Mouse (Mus musculus) lung, postnatal 0 days (tissue): Measurements from ENCODE around the gene Rasl10a.

Experiments used
- CTCF ChIP-seq: IDR thresholded peaks from 2 replicates; pipeline ENCODE4 v1.5.1; 2016; ENCODE audit warnings: antibody characterized with exemption, mild to moderate bottlenecking
- EP300 ChIP-seq: IDR thresholded peaks from 2 replicates; pipeline ENCODE4 v1.6.1; 2016; ENCODE audit warnings: antibody characterized with exemption, mild to moderate bottlenecking, control low read depth

- no peak for TF ChIP-seq CTCF
- no peak for TF ChIP-seq EP300
Measured at GRCm38 (mm10) chr11:5058783-5059182, 855 bp downstream of the Rasl10a start.
